Mouse (Mus musculus): ENCODE measurements around the gene Ntn1. TPM values are rescaled to one million over a fixed set of nuclear protein-coding genes. Genes with fewer than 3 reads are reported as not detected.
A peak's percentile ranks its signal among the peaks of the same experiment; 100 is the strongest.

The Ntn1 gene
- polyA plus RNA-seq, 1 experiment from 2014 or later = 14.8 TPM

- peaks cover 9% of the 10 kb centered on the region; the same call in 1 of the 2 replicates for H3K4me1 ChIP-seq
- ATAC-seq (ENCODE audit: insufficient number of reproducible peaks, insufficient read depth, low FRiP score, low TSS enrichment) = no peak
- 85% methylated on average over 5 of the region's 5 CpGs for WGBS
- no peaks in the 10 kb centered on the region for H3K36me3 ChIP-seq
- no peaks in the 10 kb centered on the region for H3K9me3 ChIP-seq
- H3K27me3 ChIP-seq = peaks cover 30% of the 10 kb centered on the region
- H3K9ac ChIP-seq = no peak overlapping the region
- H3K4me2 ChIP-seq (replicated peaks) = no peak overlapping the region
- no peak overlapping the region for H3K27ac ChIP-seq
- H3K4me3 ChIP-seq = no peak overlapping the region
Measured at GRCm38 (mm10) chr11:68433534-68433933, 32.9 kb upstream of the Ntn1 start.

- no peaks in the 10 kb centered on the region for H3K36me3 ChIP-seq
- H3K27ac ChIP-seq = no peak overlapping the region
- peak overlapping the region; percentile 47 for H3K9ac ChIP-seq
- H3K4me3 ChIP-seq = peak overlapping the region; percentile 49
- 0 out of 2 replicates have a peak, but pooled peaks have one; percentile 42 for ATAC-seq (ENCODE audit: insufficient number of reproducible peaks, insufficient read depth, low FRiP score, low TSS enrichment)
- H3K4me2 ChIP-seq (replicated peaks) = peak overlapping the region; percentile 59
- peaks cover 30% of the 10 kb centered on the region for H3K27me3 ChIP-seq
- H3K9me3 ChIP-seq = no peaks in the 10 kb centered on the region
- WGBS = 34% methylated on average over 23 of the region's 23 CpGs
- H3K4me1 ChIP-seq = peaks cover 9% of the 10 kb centered on the region; the same call in 1 of the 2 replicates
Measured at GRCm38 (mm10) chr11:68432361-68433021, 31.9 kb upstream of the Ntn1 start.

GRCm38 (mm10) chr11:68431699-68432360 is 31.2 kb upstream of the Ntn1 start, which contains the start of gene Pik3r5:
Gene Pik3r5, plus strand, starts transcription at chr11:68432121.
- Histone ChIP-seq H3K36me3 (no peaks in the 10 kb centered on the region), H3K9me3 (no peaks in the 10 kb centered on the region), H3K4me3 (peak within 1 kb of the TSS; percentile 49), H3K27me3 (peaks cover 30% of the 10 kb centered on the region), H3K9ac (peak within 1 kb of the TSS; percentile 47), H3K4me1 (peaks cover 11% of the 10 kb centered on the region), H3K4me2 (replicated peaks) (peak within 1 kb of the TSS; percentile 59), H3K27ac (no peak within 1 kb of the TSS)
- 9% methylated on average over 35 of the region's 35 CpGs for WGBS
- ATAC-seq (ENCODE audit: insufficient number of reproducible peaks, insufficient read depth, low FRiP score, low TSS enrichment) = peak; percentile 84

GRCm38 (mm10) chr11:68430662-68431061 is 30.0 kb upstream of the Ntn1 start:
- H3K4me2 ChIP-seq (replicated peaks) = no peak overlapping the region
- WGBS = 57% methylated on average over 5 of the region's 5 CpGs
- no peak overlapping the region for H3K9ac ChIP-seq
- H3K9me3 ChIP-seq = no peaks in the 10 kb centered on the region
- no peak for ATAC-seq (ENCODE audit: insufficient number of reproducible peaks, insufficient read depth, low FRiP score, low TSS enrichment)
- H3K36me3 ChIP-seq = no peaks in the 10 kb centered on the region
- peaks cover 23% of the 10 kb centered on the region for H3K4me1 ChIP-seq
- no peak overlapping the region for H3K4me3 ChIP-seq
- no peak overlapping the region for H3K27ac ChIP-seq
- peaks cover 30% of the 10 kb centered on the region for H3K27me3 ChIP-seq

- Histone ChIP-seq H3K4me1 (peaks cover 20% of the 10 kb centered on the region), H3K36me3 (no peaks in the 10 kb centered on the region), H3K9ac (no peak overlapping the region), H3K9me3 (no peaks in the 10 kb centered on the region), H3K4me2 (replicated peaks) (no peak overlapping the region), H3K27me3 (peaks cover 20% of the 10 kb centered on the region), H3K27ac (no peak overlapping the region), H3K4me3 (no peak overlapping the region)
- 74% methylated on average over 5 of the region's 5 CpGs for WGBS
- no peak for ATAC-seq (ENCODE audit: insufficient number of reproducible peaks, insufficient read depth, low FRiP score, low TSS enrichment)
Measured at GRCm38 (mm10) chr11:68427083-68427570, 26.5 kb upstream of the Ntn1 start.

- peaks cover 7% of the 10 kb centered on the region for H3K27me3 ChIP-seq
- no peak overlapping the region for H3K9ac ChIP-seq
- H3K4me3 ChIP-seq = no peak overlapping the region
- H3K36me3 ChIP-seq = no peaks in the 10 kb centered on the region
- WGBS = 17% methylated on average over 8 of the region's 8 CpGs
- H3K4me1 ChIP-seq = peaks cover 17% of the 10 kb centered on the region
- no peaks in the 10 kb centered on the region for H3K9me3 ChIP-seq
- ATAC-seq (ENCODE audit: insufficient number of reproducible peaks, insufficient read depth, low FRiP score, low TSS enrichment) = no peak
- H3K27ac ChIP-seq = no peak overlapping the region
- H3K4me2 ChIP-seq (replicated peaks) = no peak overlapping the region
Measured at GRCm38 (mm10) chr11:68425492-68426315, 25.1 kb upstream of the Ntn1 start.

- H3K9ac ChIP-seq = no peak overlapping the region
- H3K4me3 ChIP-seq = no peak overlapping the region
- H3K27ac ChIP-seq = no peak overlapping the region
- H3K27me3 ChIP-seq = peaks cover under 1% of the 10 kb centered on the region; the same call in 1 of the 2 replicates
- no peaks in the 10 kb centered on the region for H3K9me3 ChIP-seq
- ATAC-seq (ENCODE audit: insufficient number of reproducible peaks, insufficient read depth, low FRiP score, low TSS enrichment) = no peak
- no peak overlapping the region for H3K4me2 ChIP-seq (replicated peaks)
- WGBS = 48% methylated on average over 9 of the region's 9 CpGs
- H3K36me3 ChIP-seq = no peaks in the 10 kb centered on the region
- H3K4me1 ChIP-seq = no peaks in the 10 kb centered on the region
Measured at GRCm38 (mm10) chr11:68417831-68418230, 17.2 kb upstream of the Ntn1 start.

- no peak overlapping the region for H3K4me3 ChIP-seq
- no peak overlapping the region for H3K27ac ChIP-seq
- H3K9ac ChIP-seq = no peak overlapping the region
- no peaks in the 10 kb centered on the region for H3K4me1 ChIP-seq
- H3K36me3 ChIP-seq = no peaks in the 10 kb centered on the region
- no peaks in the 10 kb centered on the region for H3K27me3 ChIP-seq
- no peaks in the 10 kb centered on the region for H3K9me3 ChIP-seq
- no peak for ATAC-seq (ENCODE audit: insufficient number of reproducible peaks, insufficient read depth, low FRiP score, low TSS enrichment)
- H3K4me2 ChIP-seq (replicated peaks) = no peak overlapping the region
- WGBS = 60% methylated on average over 3 of the region's 3 CpGs
Measured at GRCm38 (mm10) chr11:68417001-68417400, 16.4 kb upstream of the Ntn1 start.

GRCm38 (mm10) chr11:68408127-68408526 is 7.5 kb upstream of the Ntn1 start:
- ATAC-seq (ENCODE audit: insufficient number of reproducible peaks, insufficient read depth, low FRiP score, low TSS enrichment) = 0 out of 2 replicates have a peak, but pooled peaks have one; percentile 36
- peaks cover 5% of the 10 kb centered on the region; the same call in 1 of the 2 replicates for H3K27me3 ChIP-seq
- H3K9ac ChIP-seq = no peak overlapping the region
- H3K36me3 ChIP-seq = no peaks in the 10 kb centered on the region
- 55% methylated on average over 2 of the region's 2 CpGs for WGBS
- no peaks in the 10 kb centered on the region for H3K9me3 ChIP-seq
- no peaks in the 10 kb centered on the region for H3K4me1 ChIP-seq
- H3K4me3 ChIP-seq = no peak overlapping the region
- no peak overlapping the region for H3K27ac ChIP-seq
- no peak overlapping the region for H3K4me2 ChIP-seq (replicated peaks)

- H3K4me1 ChIP-seq = no peaks in the 10 kb centered on the region
- no peaks in the 10 kb centered on the region for H3K9me3 ChIP-seq
- no peak overlapping the region for H3K9ac ChIP-seq
- no peak overlapping the region for H3K27ac ChIP-seq
- WGBS = 68% methylated on average over 11 of the region's 11 CpGs
- no peak overlapping the region for H3K4me2 ChIP-seq (replicated peaks)
- H3K27me3 ChIP-seq = peaks cover 11% of the 10 kb centered on the region
- ATAC-seq (ENCODE audit: insufficient number of reproducible peaks, insufficient read depth, low FRiP score, low TSS enrichment) = no peak
- H3K4me3 ChIP-seq = no peak overlapping the region
- H3K36me3 ChIP-seq = no peaks in the 10 kb centered on the region
Measured at GRCm38 (mm10) chr11:68407266-68407926, 6.8 kb upstream of the Ntn1 start.

GRCm38 (mm10) chr11:68405576-68405975 is 5.0 kb upstream of the Ntn1 start:
- ATAC-seq (ENCODE audit: insufficient number of reproducible peaks, insufficient read depth, low FRiP score, low TSS enrichment) = no peak
- Histone ChIP-seq H3K9ac (no peak overlapping the region), H3K36me3 (no peaks in the 10 kb centered on the region), H3K27ac (no peak overlapping the region), H3K4me2 (replicated peaks) (no peak overlapping the region), H3K27me3 (peaks cover 30% of the 10 kb centered on the region), H3K9me3 (no peaks in the 10 kb centered on the region), H3K4me1 (peaks cover 2% of the 10 kb centered on the region; the same call in 1 of the 2 replicates), H3K4me3 (no peak overlapping the region)
- 80% methylated on average over 8 of the region's 8 CpGs for WGBS
